ENCODE assay signal across 8 mouse cellular contexts in the genomic region with DNA sequence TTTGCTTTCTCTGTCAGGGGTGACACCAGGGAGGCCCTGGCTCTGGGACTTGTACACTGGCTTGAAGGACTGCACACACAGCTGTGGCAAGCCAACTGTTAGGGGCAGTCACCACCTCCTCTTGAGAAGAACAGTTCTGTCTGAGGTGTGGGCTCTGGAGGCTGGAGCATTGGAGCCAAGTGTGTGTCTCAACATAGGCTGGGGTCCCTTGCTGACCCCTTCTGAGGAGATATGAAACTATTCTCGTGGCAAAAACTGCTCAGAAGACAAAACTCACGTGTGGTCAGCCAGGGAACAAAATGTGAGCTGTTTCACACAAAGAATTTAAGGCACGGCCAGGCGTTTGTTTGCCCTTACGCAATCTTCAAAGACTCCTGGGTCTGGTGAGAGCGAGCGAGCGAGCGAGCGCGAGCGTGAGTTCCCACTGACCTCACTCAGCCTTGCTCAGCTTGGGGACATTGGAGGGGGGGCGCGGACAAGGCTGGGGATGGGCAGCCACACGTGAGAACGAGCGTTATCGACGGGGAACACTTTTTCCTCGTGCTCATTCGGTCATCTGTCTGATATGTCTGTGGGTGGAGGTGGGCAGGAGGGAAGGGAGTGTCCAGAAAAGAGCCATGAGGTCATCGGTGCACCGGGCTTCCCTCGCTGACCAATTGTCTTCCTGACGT. TPM values are rescaled to one million over a fixed set of nuclear protein-coding genes. Genes with fewer than 3 reads are reported as not detected.
DNase-seq lines count a peak whose midpoint lies in the region; ATAC-seq lines count a peak whose summit lies in the region.

No protein-coding gene starts in this region.

- H3K9ac ChIP-seq in forebrain, embryonic 12.5 days = no peak overlapping the region
- no peak overlapping the region for H3K9ac ChIP-seq in forebrain, embryonic 14.5 days (ENCODE audit: low read length)
- H3K9ac ChIP-seq in embryonic facial prominence, embryonic 12.5 days = no peak overlapping the region
- 0 out of 2 replicates have a peak overlapping the region, but pooled peaks have one; percentile 20 for H3K9ac ChIP-seq in intestine, embryonic 14.5 days (ENCODE audit: low read length)
- no peak overlapping the region for H3K9ac ChIP-seq in lung, embryonic 15.5 days

- H3K4me2 ChIP-seq in forebrain, embryonic 12.5 days = 0 out of 2 replicates have a peak overlapping the region, but pooled peaks have one; percentile 3
- H3K4me2 ChIP-seq in forebrain, embryonic 14.5 days (ENCODE audit: low read length) = no peak overlapping the region
- H3K4me2 ChIP-seq in embryonic facial prominence, embryonic 12.5 days (replicated peaks) = 0 out of 2 replicates have a peak overlapping the region, but pooled peaks have one; percentile 7
- peak overlapping the region; percentile 38 for H3K4me2 ChIP-seq in intestine, embryonic 14.5 days (ENCODE audit: low read length)
- peak overlapping the region; percentile 50 for H3K4me2 ChIP-seq in lung, embryonic 15.5 days

- H3K4me1 ChIP-seq in forebrain, embryonic 12.5 days = peaks cover 7% of the 10 kb centered on the region
- H3K4me1 ChIP-seq in forebrain, embryonic 14.5 days (ENCODE audit: control insufficient read depth, insufficient read depth, low read length) = no peaks in the 10 kb centered on the region
- H3K4me1 ChIP-seq in embryonic facial prominence, embryonic 12.5 days = peaks cover 13% of the 10 kb centered on the region
- peaks cover 18% of the 10 kb centered on the region for H3K4me1 ChIP-seq in intestine, embryonic 14.5 days (replicated peaks; ENCODE audit: control insufficient read depth, insufficient read depth, low read length)
- H3K4me1 ChIP-seq in lung, embryonic 15.5 days = peaks cover 27% of the 10 kb centered on the region

- H3K9me3 ChIP-seq in forebrain, embryonic 12.5 days = no peaks in the 10 kb centered on the region
- H3K9me3 ChIP-seq in forebrain, embryonic 14.5 days (replicated peaks; ENCODE audit: control insufficient read depth, low read length) = no peaks in the 10 kb centered on the region
- no peaks in the 10 kb centered on the region for H3K9me3 ChIP-seq in embryonic facial prominence, embryonic 12.5 days
- H3K9me3 ChIP-seq in intestine, embryonic 14.5 days (ENCODE audit: control insufficient read depth, low read length) = no peaks in the 10 kb centered on the region
- H3K9me3 ChIP-seq in lung, embryonic 15.5 days = no peaks in the 10 kb centered on the region

- H3K4me3 ChIP-seq in forebrain, embryonic 12.5 days (replicated peaks) = no peak overlapping the region
- no peak overlapping the region for H3K4me3 ChIP-seq in forebrain, embryonic 14.5 days (ENCODE audit: low read depth, low read length)
- no peak overlapping the region for H3K4me3 ChIP-seq in embryonic facial prominence, embryonic 12.5 days
- H3K4me3 ChIP-seq in intestine, embryonic 14.5 days (ENCODE audit: low read depth, low read length) = no peak overlapping the region
- peak overlapping the region; percentile 20 for H3K4me3 ChIP-seq in lung, embryonic 15.5 days

- no peak for DNase-seq in forebrain, embryonic 14.5 days (ENCODE audit: low spot score)
- peak; percentile 68 for DNase-seq in intestine, embryonic 14.5 days (ENCODE audit: low spot score)
- no peak for DNase-seq in right cerebral cortex, adult 18-20 months
- DNase-seq in testis, postnatal 14 days (ENCODE audit: low spot score) = no peak

- ATAC-seq in forebrain, embryonic 12.5 days (ENCODE audit: low FRiP score) = no peak
- no peak for ATAC-seq in forebrain, embryonic 14.5 days
- ATAC-seq in embryonic facial prominence, embryonic 12.5 days (ENCODE audit: insufficient number of reproducible peaks, insufficient read depth, low FRiP score, low TSS enrichment) = no peak
- peak; percentile 54; the same call in 1 of the 2 replicates for ATAC-seq in intestine, embryonic 14.5 days (replicated peaks; ENCODE audit: low FRiP score, low TSS enrichment, low read depth)
- peak; percentile 82 for ATAC-seq in lung, embryonic 15.5 days (ENCODE audit: borderline replicate concordance, extremely low read depth, low FRiP score, low TSS enrichment)
- ATAC-seq in erythroid progenitor cell, adult 5-6 weeks (replicated peaks; ENCODE audit: low FRiP score, poor library complexity, severe bottlenecking) = no peak

- peaks cover 11% of the 10 kb centered on the region; the same call in 1 of the 2 replicates for H3K27me3 ChIP-seq in forebrain, embryonic 12.5 days
- no peaks in the 10 kb centered on the region for H3K27me3 ChIP-seq in forebrain, embryonic 14.5 days (replicated peaks; ENCODE audit: control insufficient read depth, insufficient read depth, low read length)
- H3K27me3 ChIP-seq in embryonic facial prominence, embryonic 12.5 days = no peaks in the 10 kb centered on the region
- no peaks in the 10 kb centered on the region for H3K27me3 ChIP-seq in intestine, embryonic 14.5 days (replicated peaks; ENCODE audit: control insufficient read depth, insufficient read depth, low read length)
- H3K27me3 ChIP-seq in lung, embryonic 15.5 days = no peaks in the 10 kb centered on the region; the same call in 1 of the 2 replicates

- H3K27ac ChIP-seq in forebrain, embryonic 12.5 days = no peak overlapping the region
- H3K27ac ChIP-seq in forebrain, embryonic 14.5 days (ENCODE audit: low read depth, low read length) = no peak overlapping the region
- H3K27ac ChIP-seq in embryonic facial prominence, embryonic 12.5 days = no peak overlapping the region
- H3K27ac ChIP-seq in intestine, embryonic 14.5 days (ENCODE audit: low read depth) = peak overlapping the region; percentile 64
- peak overlapping the region; percentile 87 for H3K27ac ChIP-seq in lung, embryonic 15.5 days

- 42% methylated on average over 25 of the region's 25 CpGs for WGBS in forebrain, embryonic 12.5 days
- WGBS in forebrain, embryonic 14.5 days = 54% methylated on average over 25 of the region's 25 CpGs
- 43% methylated on average over 25 of the region's 25 CpGs for WGBS in embryonic facial prominence, embryonic 12.5 days
- 26% methylated on average over 25 of the region's 25 CpGs for WGBS in intestine, embryonic 14.5 days
- WGBS in lung, embryonic 15.5 days = 8% methylated on average over 25 of the region's 25 CpGs

- H3K36me3 ChIP-seq in forebrain, embryonic 12.5 days (replicated peaks) = no peaks in the 10 kb centered on the region
- H3K36me3 ChIP-seq in forebrain, embryonic 14.5 days (ENCODE audit: control insufficient read depth, insufficient read depth, low read length) = no peaks in the 10 kb centered on the region
- H3K36me3 ChIP-seq in embryonic facial prominence, embryonic 12.5 days = no peaks in the 10 kb centered on the region
- H3K36me3 ChIP-seq in intestine, embryonic 14.5 days (ENCODE audit: control insufficient read depth, insufficient read depth, low read length) = no peaks in the 10 kb centered on the region
- H3K36me3 ChIP-seq in lung, embryonic 15.5 days = no peaks in the 10 kb centered on the region

RNA-seq across cellular contexts. Expression of a gene that starts 48.3 kb away (rescaled TPM):
- 47.4 and 47.8 TPM in 2 replicates for polyA plus RNA-seq in forebrain, embryonic 12.5 days (2016; fragmentation: Nextera tagmentation; extraction: Ambion mirVana)
- 57.5 and 62.4 TPM in 2 replicates for polyA plus RNA-seq in forebrain, embryonic 14.5 days (2014; fragmentation: Nextera tagmentation; extraction: Ambion mirVana)
- 39.5 and 41.4 TPM in 2 replicates for polyA plus RNA-seq in embryonic facial prominence, embryonic 12.5 days (2016; fragmentation: Nextera tagmentation; extraction: Ambion mirVana)
- 15.0 and 15.6 TPM in 2 replicates for polyA plus RNA-seq in intestine, embryonic 14.5 days (2014; fragmentation: Nextera tagmentation; extraction: Ambion mirVana)
- polyA plus RNA-seq in lung, embryonic 15.5 days (2015; fragmentation: Nextera tagmentation; extraction: Ambion mirVana) = 24.6 and 26.4 TPM in 2 replicates
- total RNA-seq in erythroid progenitor cell, adult 5-6 weeks (2015; ENCODE audit: low replicate concordance) = 0.42 TPM in 1 of 2 replicates, not detected in the other
- total RNA-seq in erythroid progenitor cell, adult 5-6 weeks (2017; ENCODE audit: low replicate concordance) = 5.3 TPM in 1 of 2 replicates, not detected in the other

Comparison
In these comparisons a context has a peak if more than half of its experiments do, and no peak if none do; other contexts are left out.
1. ATAC-seq: peak in intestine, embryonic 14.5 days (single experiment) and lung, embryonic 15.5 days (single experiment); none in forebrain, embryonic 12.5 days (single experiment), forebrain, embryonic 14.5 days (single experiment), embryonic facial prominence, embryonic 12.5 days (single experiment) and erythroid progenitor cell, adult 5-6 weeks (single experiment).
2. H3K27ac ChIP-seq: peak in intestine, embryonic 14.5 days (single experiment) and lung, embryonic 15.5 days (single experiment); none in forebrain, embryonic 12.5 days (single experiment), forebrain, embryonic 14.5 days (single experiment) and embryonic facial prominence, embryonic 12.5 days (single experiment).